Mouse (Mus musculus) midbrain, postnatal 0 days (tissue): ENCODE results near the gene Vasn. TPM values are rescaled to one million over a fixed set of nuclear protein-coding genes. Genes with fewer than 3 reads are reported as not detected.

Experiments used
- ATAC-seq: fragments of 200-750 bp; cut with Nextera tagmentation; 2 replicates; pipeline ENCODE4 v1.8.0; 2017; ENCODE audit warnings: moderate number of reproducible peaks, mild to moderate bottlenecking, moderate TSS enrichment, moderate library complexity; ENCODE audit not compliant: low FRiP score
- DNase-seq: peaks from one replicate; pipeline ENCODE4 v3.0.0-alpha.2; 2015; ENCODE audit warnings: low spot score
- H3K27ac ChIP-seq: fragments of 300-500 bp; sonication (generic); 2 replicates; pipeline ENCODE4 v1.5.1; 2014; ENCODE audit warnings: low read depth, mild to moderate bottlenecking, low read length, mixed read lengths
- H3K27me3 ChIP-seq: fragments of 300-500 bp; sonication (generic); 2 replicates; pipeline ENCODE4 v1.6.1; 2014; ENCODE audit warnings: low read length, control low read depth, mixed read lengths; ENCODE audit not compliant: insufficient read depth
- H3K36me3 ChIP-seq: fragments of 300-500 bp; sonication (generic); 2 replicates; pipeline ENCODE4 v1.6.1; 2014; ENCODE audit warnings: low read length, control low read depth, mixed read lengths; ENCODE audit not compliant: insufficient read depth
- H3K4me1 ChIP-seq: fragments of 300-500 bp; sonication (generic); 2 replicates; pipeline ENCODE4 v1.6.1; 2014; ENCODE audit warnings: mild to moderate bottlenecking, control low read depth, antibody characterized with exemption, low read length, mixed read lengths; ENCODE audit not compliant: insufficient read depth
- H3K4me2 ChIP-seq: fragments of 300-500 bp; sonication (generic); 2 replicates; pipeline ENCODE4 v1.6.1; 2014; ENCODE audit warnings: low read depth, mild to moderate bottlenecking, low read length, mixed read lengths; ENCODE audit not compliant: poor library complexity, severe bottlenecking
- H3K4me3 ChIP-seq: fragments of 300-500 bp; sonication (generic); 2 replicates; pipeline ENCODE4 v1.5.1; 2014; ENCODE audit warnings: low read depth, mild to moderate bottlenecking, low read length, moderate library complexity
- H3K9ac ChIP-seq: fragments of 300-500 bp; sonication (generic); replicated peaks from 2 replicates; pipeline ENCODE4 v1.6.1; 2014; ENCODE audit warnings: mild to moderate bottlenecking, low read length, moderate library complexity, mixed read lengths; ENCODE audit not compliant: poor library complexity, severe bottlenecking
- H3K9me3 ChIP-seq: fragments of 300-500 bp; sonication (generic); 2 replicates; pipeline ENCODE4 v1.6.1; 2016; ENCODE audit warnings: low read length, control low read depth
- CTCF ChIP-seq: IDR thresholded peaks from 2 replicates; pipeline ENCODE4 v1.5.1; 2016; ENCODE audit warnings: antibody characterized with exemption, mild to moderate bottlenecking
- WGBS: fragments of 180-500 bp; shearing (Covaris S2); extraction: QIAGEN DNeasy Blood & Tissue Kit; methylation state at CpG from one replicate; pipeline ENCODE4 v1.1.7; 2014; 5-methylcytosine and 5-hydroxymethylcytosine counted together
- polyA plus RNA-seq: library from polyadenylated mRNA; unstranded; fragments of >200 nt; fragmentation: Nextera tagmentation; extraction: Ambion mirVana; gene quantifications from 2 replicates; pipeline ENCODE4 v1.2.1, GENCODE M21; 2015
- total RNA-seq: library from RNA; depleted of rRNA; stranded (reverse); fragments of >200 nt; gene quantifications from 2 replicates; pipeline ENCODE4 v1.2.3, GENCODE M21; 2014; rRNA removed

Vasn gene
- total RNA-seq (12.0 and 14.2 TPM in 2 replicates), polyA plus RNA-seq (4.7 TPM in 2 replicates)

DNA sequence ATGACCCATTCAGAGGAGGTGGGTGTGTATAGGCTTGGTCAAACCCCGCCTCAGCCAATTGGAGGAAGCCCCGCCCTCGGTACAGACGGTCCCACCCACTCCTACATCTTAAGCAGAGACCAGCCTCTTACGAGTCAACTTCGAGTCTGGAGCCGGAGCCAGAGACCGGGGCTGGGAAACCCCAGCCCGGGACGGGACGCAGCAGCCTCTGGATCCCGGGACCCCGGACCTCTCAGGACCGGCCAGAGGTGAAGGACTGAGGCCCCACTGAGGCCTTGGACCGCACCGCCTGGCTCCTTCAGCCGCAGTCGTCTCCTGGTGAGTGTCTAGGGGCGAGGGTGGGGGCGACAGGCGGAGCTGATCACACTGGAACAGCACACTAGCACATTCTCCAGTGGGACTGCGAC is at the start of gene Vasn, which contains the start of gene Dnaja3:
Vasn (plus strand) TSS at position 111 of the 407 bp plus-strand sequence.
Dnaja3 (plus strand) TSS at position 159 of the 407 bp plus-strand sequence.
- DNase-seq (peak; percentile 84), ATAC-seq (peak; percentile 80)
- H3K9me3 ChIP-seq = no peaks in the 10 kb centered on the region
- no peaks in the 10 kb centered on the region; the same call in 1 of the 2 replicates for H3K27me3 ChIP-seq
- WGBS = 3% methylated on average over 22 of the region's 22 CpGs
- peak within 1 kb of the TSS; percentile 55 for H3K9ac ChIP-seq
- H3K27ac ChIP-seq = 0 out of 2 replicates have a peak within 1 kb of the TSS, but pooled peaks have one; percentile 12
- peaks cover 6% of the 10 kb centered on the region for H3K36me3 ChIP-seq
- peak within 1 kb of the TSS; percentile 37 for H3K4me3 ChIP-seq
- H3K4me2 ChIP-seq = peak within 1 kb of the TSS; percentile 55
- 0 out of 2 replicates have a peak, but pooled peaks cover 9% of the 10 kb centered on the region for H3K4me1 ChIP-seq
- no peak for TF ChIP-seq CTCF

DNA sequence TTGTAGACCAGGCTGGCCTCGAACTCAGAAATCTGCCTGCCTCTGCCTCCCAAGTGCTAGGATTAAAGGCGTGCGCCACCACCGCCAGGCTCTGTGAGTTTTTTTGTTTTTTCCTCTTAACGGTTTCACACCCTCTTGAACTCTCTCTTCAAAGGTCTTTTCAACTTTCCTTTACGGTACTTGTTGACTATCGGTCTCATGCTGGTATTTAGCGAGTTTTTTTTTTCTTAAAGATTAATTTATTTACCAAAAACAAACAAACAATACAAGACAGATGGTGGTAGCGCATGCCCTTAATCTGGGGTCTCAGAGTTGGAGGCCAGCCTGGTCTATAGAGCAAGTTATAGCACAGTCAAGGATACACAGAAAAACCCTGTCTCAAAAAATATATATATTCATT is 49.5 kb upstream of the Vasn start:
- no peak for DNase-seq
- WGBS = 97% methylated on average over 9 of the region's 9 CpGs
- no peak overlapping the region for H3K4me2 ChIP-seq

GRCm38 (mm10) chr16:4592909-4593875 is 46.5 kb upstream of the Vasn start:
- peak overlapping the region; percentile 90 for H3K9ac ChIP-seq
- TF ChIP-seq CTCF = peak; percentile 79
- peak; percentile 84 for DNase-seq
- WGBS = 10% methylated on average over 32 of the region's 32 CpGs
- H3K4me1 ChIP-seq = peaks cover 15% of the 10 kb centered on the region; the same call in 1 of the 2 replicates
- peak overlapping the region; percentile 92 for H3K4me2 ChIP-seq
- no peaks in the 10 kb centered on the region for H3K9me3 ChIP-seq
- no peaks in the 10 kb centered on the region; the same call in 1 of the 2 replicates for H3K36me3 ChIP-seq
- peak overlapping the region; percentile 83 for H3K4me3 ChIP-seq
- H3K27me3 ChIP-seq = no peaks in the 10 kb centered on the region
- 0 out of 2 replicates have a peak, but pooled peaks have one; percentile 5 for ATAC-seq
- peak overlapping the region; percentile 88; the same call in 1 of the 2 replicates for H3K27ac ChIP-seq

More for the DNA sequence above, 49.5 kb upstream of the Vasn start:
- Histone ChIP-seq H3K27me3 (no peaks in the 10 kb centered on the region), H3K9me3 (no peaks in the 10 kb centered on the region), H3K27ac (no peak overlapping the region), H3K36me3 (no peaks in the 10 kb centered on the region; the same call in 1 of the 2 replicates), H3K4me3 (no peak overlapping the region), H3K4me1 (no peaks in the 10 kb centered on the region), H3K9ac (no peak overlapping the region)
- no peak for ATAC-seq
- TF ChIP-seq CTCF = no peak

DNA sequence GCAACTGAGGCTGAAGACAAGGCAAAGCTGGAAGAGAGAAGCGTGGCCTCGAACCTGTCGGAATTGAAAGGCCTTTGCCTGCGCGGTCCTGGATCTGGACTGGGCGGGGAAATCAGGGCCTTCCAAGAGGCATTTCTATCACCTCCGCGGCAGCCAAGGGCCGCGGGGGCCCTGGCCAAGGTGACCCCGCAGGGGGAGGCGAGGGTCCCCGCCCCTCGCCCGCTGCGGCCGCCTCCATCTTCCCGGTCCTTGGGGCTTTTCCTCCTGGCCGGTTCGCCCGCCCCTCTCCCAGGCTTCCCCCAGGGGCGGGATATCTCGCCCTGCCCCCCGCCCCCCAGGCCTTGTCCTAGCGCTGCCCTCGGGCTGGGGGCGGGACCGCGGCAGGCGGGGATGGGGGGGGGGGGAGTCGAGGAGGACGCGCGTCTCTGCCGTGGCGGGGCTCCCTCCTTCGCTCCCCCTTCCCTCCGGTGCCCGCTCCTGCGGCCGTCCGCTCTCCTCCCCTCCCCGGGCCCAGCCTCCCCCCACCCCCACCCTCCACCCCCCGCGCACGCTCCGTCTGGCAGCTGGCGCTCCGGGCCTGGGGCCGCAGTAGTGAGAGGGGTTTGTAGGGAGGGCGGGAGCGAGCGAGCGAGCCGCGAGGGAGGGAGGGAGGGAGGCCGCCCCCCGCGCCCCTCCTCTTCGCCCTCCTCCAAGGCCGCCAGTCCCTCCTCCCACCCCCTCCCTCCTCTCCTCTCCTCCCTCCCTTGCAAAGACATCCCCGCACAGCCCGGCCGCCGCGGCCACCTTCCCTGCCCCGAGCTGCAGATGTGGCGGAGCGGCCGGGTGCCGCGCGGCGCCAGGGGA is 45.5 kb upstream of the Vasn start, which contains the start of gene Glis2:
Glis2 (plus strand) TSS at position 743 of the 843 bp plus-strand sequence.
- peaks cover 15% of the 10 kb centered on the region; the same call in 1 of the 2 replicates for H3K4me1 ChIP-seq

DNA sequence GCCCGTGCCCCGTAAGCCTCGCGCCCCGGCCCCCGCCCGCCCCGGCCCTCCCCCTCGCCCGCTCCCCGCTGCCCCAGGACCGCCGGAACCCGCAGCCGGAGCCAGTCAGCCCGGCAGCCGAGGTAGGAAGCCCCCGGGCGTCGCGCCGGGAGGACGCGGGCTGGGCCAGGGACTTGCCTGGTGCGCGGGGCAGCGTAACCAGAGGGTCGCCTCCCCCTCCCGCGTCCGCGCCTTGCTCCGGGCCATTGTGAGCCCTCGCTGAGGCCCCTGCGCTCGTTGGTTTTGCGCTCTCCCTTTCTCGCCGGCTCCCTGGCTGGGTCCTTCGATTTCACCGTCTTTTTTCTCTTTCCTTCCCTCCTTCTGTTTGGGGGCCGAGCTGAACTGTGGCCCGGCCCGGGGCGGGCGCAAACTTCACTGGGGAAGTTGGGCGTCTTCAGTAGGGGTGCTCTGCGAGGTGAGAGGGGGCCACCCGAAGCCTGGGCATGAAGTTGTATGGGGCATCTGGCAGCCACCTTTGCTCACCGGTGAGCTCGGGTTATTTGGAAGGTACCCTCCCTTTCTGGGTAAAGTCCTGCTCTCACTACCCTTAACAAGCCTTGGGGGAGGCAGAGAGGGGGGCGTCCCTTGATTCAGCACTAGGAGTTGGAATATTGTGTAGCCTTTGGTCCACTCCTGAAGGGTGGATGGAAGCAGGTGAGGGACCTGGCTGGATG is 44.8 kb upstream of the Vasn start:
- peak; percentile 37 for DNase-seq
- TF ChIP-seq CTCF = no peak
- H3K4me2 ChIP-seq = peak overlapping the region; percentile 92
- H3K9me3 ChIP-seq = no peaks in the 10 kb centered on the region
- no peaks in the 10 kb centered on the region; the same call in 1 of the 2 replicates for H3K36me3 ChIP-seq
- no peaks in the 10 kb centered on the region for H3K27me3 ChIP-seq
- peaks cover 15% of the 10 kb centered on the region; the same call in 1 of the 2 replicates for H3K4me1 ChIP-seq
- H3K4me3 ChIP-seq = peak overlapping the region; percentile 83
- WGBS = 1% methylated on average over 28 of the region's 52 CpGs
- peak; percentile 35 for ATAC-seq
- peak overlapping the region; percentile 88 for H3K27ac ChIP-seq
- H3K9ac ChIP-seq = peak overlapping the region; percentile 90

More for the DNA sequence above, 45.5 kb upstream of the Vasn start, which contains the start of gene Glis2:
- H3K9ac ChIP-seq = peak within 1 kb of the TSS; percentile 90
- no peaks in the 10 kb centered on the region for H3K9me3 ChIP-seq
- peak; percentile 93 for DNase-seq
- WGBS = under 1% methylated on average over 26 of the region's 74 CpGs
- no peak for TF ChIP-seq CTCF
- H3K4me3 ChIP-seq = peak within 1 kb of the TSS; percentile 83
- peak; percentile 86 for ATAC-seq
- H3K27ac ChIP-seq = peak within 1 kb of the TSS; percentile 88
- no peaks in the 10 kb centered on the region for H3K27me3 ChIP-seq
- H3K36me3 ChIP-seq = no peaks in the 10 kb centered on the region; the same call in 1 of the 2 replicates
- H3K4me2 ChIP-seq = peak within 1 kb of the TSS; percentile 92
